Mouse (Mus musculus): ENCODE results near the gene Mapkbp1. TPM values are rescaled to one million over a fixed set of nuclear protein-coding genes. Genes with fewer than 3 reads are reported as not detected.

Gene Mapkbp1
- polyA plus RNA-seq, 1 experiment from 2014 or later: 2.6 TPM

- H3K27ac ChIP-seq (ENCODE audit: low read length): 0 out of 2 replicates have a peak overlapping the region, but pooled peaks have one; percentile 11
- ATAC-seq (no peak), DNase-seq (ENCODE audit: low spot score) (no peak)
- no peak for TF ChIP-seq EP300 (IDR thresholded peaks at IDR 0.05)
- TF ChIP-seq CTCF (IDR thresholded peaks at IDR 0.05): no peak
- no peaks in the 10 kb centered on the region for H3K36me3 ChIP-seq (ENCODE audit: insufficient read depth, low read length)
- 52% methylated on average over 2 of the region's 2 CpGs for WGBS
- H3K9me3 ChIP-seq (ENCODE audit: low read length): no peaks in the 10 kb centered on the region
- H3K4me1 ChIP-seq (ENCODE audit: insufficient read depth, low read depth, low read length): peaks cover 16% of the 10 kb centered on the region
- no peak overlapping the region for H3K9ac ChIP-seq (replicated peaks; ENCODE audit: low read depth)
- H3K27me3 ChIP-seq (replicated peaks; ENCODE audit: insufficient read depth, low read length): no peaks in the 10 kb centered on the region
- no peak overlapping the region for H3K4me2 ChIP-seq (replicated peaks; ENCODE audit: low read depth, low read length)
- H3K4me3 ChIP-seq (ENCODE audit: low read depth, low read length): no peak overlapping the region
Observed at GRCm38 (mm10) chr2:119993515-119993914, 21.0 kb downstream of the Mapkbp1 start.

- H3K4me1 ChIP-seq (ENCODE audit: insufficient read depth, low read depth, low read length): peaks cover 13% of the 10 kb centered on the region
- H3K9ac ChIP-seq (replicated peaks; ENCODE audit: low read depth): peak overlapping the region; percentile 26; the same call in 1 of the 2 replicates
- no peaks in the 10 kb centered on the region for H3K36me3 ChIP-seq (ENCODE audit: insufficient read depth, low read length)
- H3K4me2 ChIP-seq (replicated peaks; ENCODE audit: low read depth, low read length): no peak overlapping the region
- peak overlapping the region; percentile 76 for H3K27ac ChIP-seq (ENCODE audit: low read length)
- WGBS: 77% methylated on average over 6 of the region's 6 CpGs
- H3K4me3 ChIP-seq (ENCODE audit: low read depth, low read length): no peak overlapping the region
- H3K27me3 ChIP-seq (replicated peaks; ENCODE audit: insufficient read depth, low read length): no peaks in the 10 kb centered on the region
- TF ChIP-seq EP300 (IDR thresholded peaks at IDR 0.05) (no peak), CTCF (IDR thresholded peaks at IDR 0.05) (no peak)
- no peaks in the 10 kb centered on the region for H3K9me3 ChIP-seq (ENCODE audit: low read length)
- no peak for ATAC-seq
- DNase-seq (ENCODE audit: low spot score): no peak
Observed at GRCm38 (mm10) chr2:119994839-119995238, 22.3 kb downstream of the Mapkbp1 start.

GRCm38 (mm10) chr2:119995391-119996281 is 23.1 kb downstream of the Mapkbp1 start:
- H3K27ac ChIP-seq (ENCODE audit: low read length): peak overlapping the region; percentile 76
- H3K9ac ChIP-seq (replicated peaks; ENCODE audit: low read depth): peak overlapping the region; percentile 26; the same call in 1 of the 2 replicates
- H3K9me3 ChIP-seq (ENCODE audit: low read length): no peaks in the 10 kb centered on the region
- ATAC-seq (peak; percentile 17), DNase-seq (ENCODE audit: low spot score) (peak; percentile 69)
- no peak overlapping the region for H3K4me3 ChIP-seq (ENCODE audit: low read depth, low read length)
- no peaks in the 10 kb centered on the region for H3K27me3 ChIP-seq (replicated peaks; ENCODE audit: insufficient read depth, low read length)
- H3K4me1 ChIP-seq (ENCODE audit: insufficient read depth, low read depth, low read length): peaks cover 13% of the 10 kb centered on the region
- no peak overlapping the region for H3K4me2 ChIP-seq (replicated peaks; ENCODE audit: low read depth, low read length)
- no peaks in the 10 kb centered on the region for H3K36me3 ChIP-seq (ENCODE audit: insufficient read depth, low read length)
- TF ChIP-seq EP300 (IDR thresholded peaks at IDR 0.05) (no peak), CTCF (IDR thresholded peaks at IDR 0.05) (no peak)
- 20% methylated on average over 9 of the region's 9 CpGs for WGBS

- H3K27ac ChIP-seq (ENCODE audit: low read length): no peak overlapping the region
- no peaks in the 10 kb centered on the region for H3K9me3 ChIP-seq (ENCODE audit: low read length)
- peaks cover 13% of the 10 kb centered on the region for H3K4me1 ChIP-seq (ENCODE audit: insufficient read depth, low read depth, low read length)
- no peaks in the 10 kb centered on the region for H3K27me3 ChIP-seq (replicated peaks; ENCODE audit: insufficient read depth, low read length)
- no peaks in the 10 kb centered on the region for H3K36me3 ChIP-seq (ENCODE audit: insufficient read depth, low read length)
- no peak overlapping the region for H3K4me2 ChIP-seq (replicated peaks; ENCODE audit: low read depth, low read length)
- H3K4me3 ChIP-seq (ENCODE audit: low read depth, low read length): no peak overlapping the region
- TF ChIP-seq CTCF (IDR thresholded peaks at IDR 0.05) (no peak), EP300 (IDR thresholded peaks at IDR 0.05) (no peak)
- ATAC-seq (no peak), DNase-seq (ENCODE audit: low spot score) (no peak)
- no peak overlapping the region for H3K9ac ChIP-seq (replicated peaks; ENCODE audit: low read depth)
- WGBS: 75% methylated on average over 4 of the region's 4 CpGs
Observed at GRCm38 (mm10) chr2:119997354-119997753, 24.9 kb downstream of the Mapkbp1 start.

- peak; percentile 73 for DNase-seq (ENCODE audit: low spot score)
- WGBS: 77% methylated on average over 2 of the region's 2 CpGs
- no peak overlapping the region for H3K4me2 ChIP-seq (replicated peaks; ENCODE audit: low read depth, low read length)
- peaks cover 13% of the 10 kb centered on the region for H3K4me1 ChIP-seq (ENCODE audit: insufficient read depth, low read depth, low read length)
- TF ChIP-seq EP300 (IDR thresholded peaks at IDR 0.05) (no peak; the same call in 1 of the 2 replicates), CTCF (IDR thresholded peaks at IDR 0.05) (no peak)
- no peak overlapping the region for H3K4me3 ChIP-seq (ENCODE audit: low read depth, low read length)
- no peak overlapping the region for H3K9ac ChIP-seq (replicated peaks; ENCODE audit: low read depth)
- H3K27ac ChIP-seq (ENCODE audit: low read length): no peak overlapping the region
- no peaks in the 10 kb centered on the region; the same call in 1 of the 2 replicates for H3K36me3 ChIP-seq (ENCODE audit: insufficient read depth, low read length)
- H3K9me3 ChIP-seq (ENCODE audit: low read length): no peaks in the 10 kb centered on the region
- ATAC-seq: 0 out of 2 replicates have a peak, but pooled peaks have one; percentile 37
- H3K27me3 ChIP-seq (replicated peaks; ENCODE audit: insufficient read depth, low read length): no peaks in the 10 kb centered on the region
Observed at GRCm38 (mm10) chr2:119999731-120000130, 27.2 kb downstream of the Mapkbp1 start.

GRCm38 (mm10) chr2:120000882-120001584 is 28.5 kb downstream of the Mapkbp1 start:
- Histone ChIP-seq H3K4me2 (replicated peaks; ENCODE audit: low read depth, low read length) (no peak overlapping the region), H3K9ac (replicated peaks; ENCODE audit: low read depth) (no peak overlapping the region), H3K9me3 (ENCODE audit: low read length) (no peaks in the 10 kb centered on the region), H3K27ac (ENCODE audit: low read length) (peak overlapping the region; percentile 85), H3K36me3 (ENCODE audit: insufficient read depth, low read length) (no peaks in the 10 kb centered on the region; the same call in 1 of the 2 replicates), H3K4me3 (ENCODE audit: low read depth, low read length) (no peak overlapping the region), H3K4me1 (ENCODE audit: insufficient read depth, low read depth, low read length) (peaks cover 4% of the 10 kb centered on the region; the same call in 1 of the 2 replicates), H3K27me3 (replicated peaks; ENCODE audit: insufficient read depth, low read length) (no peaks in the 10 kb centered on the region)
- WGBS: 49% methylated on average over 3 of the region's 3 CpGs
- TF ChIP-seq EP300 (IDR thresholded peaks at IDR 0.05) (no peak), CTCF (IDR thresholded peaks at IDR 0.05) (no peak)
- DNase-seq (ENCODE audit: low spot score) (peak; percentile 89), ATAC-seq (peak; percentile 95)

Measured in lung, postnatal 0 days (tissue).